Mouse (Mus musculus): Measurements from ENCODE around the gene Sorcs2.
"Not testable (repeated sequence)": the region's sequence is repeated elsewhere in the genome, so short reads cannot be mapped to it uniquely, and the experiment has no call there.

Gene Sorcs2

DNA sequence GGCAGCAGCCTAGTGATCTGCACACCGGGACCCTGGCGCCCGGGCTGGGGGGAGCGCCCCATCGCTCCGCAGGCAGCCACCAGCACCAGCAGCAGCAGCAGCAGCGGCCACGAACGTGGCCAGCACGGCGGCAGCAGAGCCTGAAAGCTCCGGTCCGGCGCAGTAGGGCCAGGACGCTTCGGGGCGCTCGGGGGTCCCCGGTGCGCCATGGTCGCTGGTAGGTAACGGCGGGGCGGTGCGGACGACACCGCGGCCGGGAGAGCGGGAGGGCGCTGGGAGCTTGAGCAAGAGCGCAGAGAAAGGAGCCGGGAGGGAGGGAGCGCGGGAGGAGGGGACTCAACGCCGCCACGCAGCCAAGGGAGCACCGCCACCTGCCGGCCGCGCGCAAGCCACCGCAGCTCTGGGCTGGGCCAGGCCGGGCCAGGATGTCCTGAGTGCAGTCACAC, at the start of gene Sorcs2:
Gene Sorcs2, minus strand, starts transcription at position 303 of the 446 bp plus-strand sequence.
- peak; percentile 86 to 87 for DNase-seq

DNA sequence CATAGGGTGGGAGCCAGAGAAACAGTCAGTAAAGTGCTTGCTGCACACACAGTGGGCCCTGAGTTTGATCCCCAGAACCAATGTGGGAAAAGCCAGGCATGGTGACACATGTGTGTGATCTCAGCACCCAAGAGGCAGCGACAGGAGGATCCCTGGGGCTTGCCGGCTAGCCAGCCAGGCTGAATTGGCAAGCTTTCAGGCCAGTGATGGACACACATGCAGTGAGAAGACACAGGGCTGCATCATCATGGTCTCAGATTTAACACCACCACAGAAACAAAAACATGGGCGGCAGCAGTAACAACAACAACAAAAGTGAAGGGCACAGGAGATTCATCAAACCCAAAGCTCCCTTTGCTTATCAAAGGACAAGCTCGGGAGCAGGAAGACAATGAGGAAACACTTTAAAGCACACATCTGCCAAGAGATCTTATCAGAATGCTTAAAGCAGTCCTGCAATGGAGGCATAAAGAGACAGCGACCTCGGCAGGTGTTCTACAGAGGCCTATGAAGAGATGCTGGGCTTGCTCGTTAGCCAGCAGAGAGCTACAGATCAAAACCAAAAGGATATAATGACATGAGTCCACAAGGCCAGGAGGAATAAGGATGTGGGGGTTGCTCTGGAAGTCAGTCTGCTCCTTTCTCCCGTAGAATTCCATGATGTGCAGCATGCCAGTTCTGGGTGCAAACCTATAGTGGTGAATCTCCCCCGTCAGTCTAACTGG, 48.4 kb upstream of the Sorcs2 start:
- DNase-seq, result peak; percentile 32 to 57

GRCm38 (mm10) chr5:36445028-36445427, 47.1 kb upstream of the Sorcs2 start:
- DNase-seq, result peak in 1 of 2 experiments; percentile 32

DNA sequence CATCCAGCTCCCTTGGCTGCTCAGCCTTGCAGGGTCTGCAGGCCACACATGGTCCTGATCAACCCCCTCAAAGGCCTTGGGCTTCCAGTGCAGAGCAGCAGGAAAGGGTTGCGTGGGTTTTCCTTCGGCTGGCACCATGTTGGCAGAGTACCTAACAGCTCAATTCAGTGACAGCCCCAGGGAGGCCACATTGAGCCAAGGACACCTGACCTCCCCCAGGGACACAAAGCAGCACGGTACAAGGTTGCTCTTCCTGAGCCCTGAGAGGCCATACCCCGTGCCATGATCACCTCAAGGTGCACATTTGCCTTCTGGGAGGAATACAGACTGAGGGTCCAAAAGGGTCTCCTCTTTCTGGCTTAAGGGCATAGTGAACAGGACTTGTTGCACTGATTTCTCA, 46.7 kb upstream of the Sorcs2 start:
- DNase-seq, result no peak

- no peak for DNase-seq
These were observed 42.8 kb upstream of the Sorcs2 start for GRCm38 (mm10) chr5:36440741-36441140.

- DNase-seq, result no peak
These were observed 38.9 kb upstream of the Sorcs2 start for GRCm38 (mm10) chr5:36436858-36437257.

DNA sequence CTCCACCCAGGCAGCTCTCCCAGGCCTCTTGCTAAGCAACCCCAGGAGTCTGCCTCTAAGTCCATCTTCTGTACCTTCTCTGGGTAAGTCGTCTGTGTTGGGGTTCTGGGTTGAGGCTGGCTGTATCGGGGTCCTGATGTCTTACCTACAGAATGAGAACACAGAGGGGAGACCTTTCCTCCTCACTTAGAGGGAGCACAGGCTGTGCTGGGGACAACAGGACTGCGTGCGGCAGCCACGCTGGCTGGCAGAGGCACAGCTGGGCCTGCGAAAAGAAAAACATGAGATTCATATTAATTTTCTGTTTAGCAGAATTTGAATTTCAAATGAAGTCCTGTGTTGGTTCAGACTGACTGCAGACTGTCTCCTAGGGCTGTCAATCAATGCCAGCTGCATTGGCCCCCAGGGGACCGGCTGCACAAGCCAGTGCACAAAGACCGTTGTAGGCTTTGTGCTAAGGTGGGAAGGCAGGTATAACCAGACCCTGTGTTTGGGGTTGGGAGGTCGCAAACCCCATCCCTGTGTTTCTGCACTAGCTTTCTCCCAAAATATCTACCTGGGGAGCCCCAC, 36.5 kb upstream of the Sorcs2 start:
- no peak for DNase-seq

- no peak for DNase-seq
These were observed 33.8 kb upstream of the Sorcs2 start for GRCm38 (mm10) chr5:36431711-36432110.

GRCm38 (mm10) chr5:36429551-36429950, 31.6 kb upstream of the Sorcs2 start:
- no peak for DNase-seq

DNA sequence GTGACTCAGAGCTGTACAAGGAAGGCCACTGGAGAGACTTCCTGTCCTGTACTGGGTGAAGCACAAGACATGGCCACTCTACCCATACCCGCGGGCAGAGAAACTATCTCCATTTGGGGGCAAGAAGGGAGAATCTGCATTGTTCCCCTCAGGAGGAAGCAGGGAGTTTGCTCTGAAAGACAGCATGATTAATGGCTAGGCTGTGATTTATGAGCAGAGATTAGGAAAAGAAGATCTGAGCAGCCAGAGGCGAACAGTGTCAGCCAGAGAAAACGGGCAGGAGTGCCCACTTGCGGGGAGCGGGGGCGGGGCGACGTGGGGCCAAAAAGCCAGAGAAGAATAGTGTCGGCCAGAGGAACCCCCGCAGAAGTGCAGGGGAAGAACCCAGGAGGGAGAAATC, 29.9 kb upstream of the Sorcs2 start:
- no peak for DNase-seq

DNA sequence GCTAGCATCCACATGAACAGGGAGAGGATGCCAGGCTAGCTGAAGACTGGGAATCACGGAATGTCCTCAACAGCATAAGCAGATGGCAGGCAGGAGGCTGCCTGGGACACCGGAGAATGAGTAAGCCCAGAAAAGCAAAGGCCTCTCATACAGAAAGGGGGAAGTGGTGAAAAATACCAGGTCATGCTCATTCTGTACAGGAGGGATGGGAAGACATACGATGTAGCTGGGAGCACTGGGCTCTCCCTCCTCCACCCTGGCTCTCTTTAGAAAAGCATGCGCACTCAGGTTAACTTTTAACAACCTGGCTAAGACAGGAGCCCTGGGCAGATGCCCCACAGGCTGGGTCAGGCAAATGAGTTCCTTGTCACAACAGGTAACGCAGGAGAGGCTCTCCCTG, 28.5 kb upstream of the Sorcs2 start:
- no peak for DNase-seq

GRCm38 (mm10) chr5:36424676-36425075, 26.7 kb upstream of the Sorcs2 start:
- DNase-seq, result no peak

- no peak for DNase-seq
These were observed 24.8 kb upstream of the Sorcs2 start for GRCm38 (mm10) chr5:36422689-36423088.

- DNase-seq, result no peak
These were observed 21.9 kb upstream of the Sorcs2 start for GRCm38 (mm10) chr5:36419861-36420260.

GRCm38 (mm10) chr5:36414712-36415331, 16.9 kb upstream of the Sorcs2 start:
- DNase-seq, result peak in 1 of 2 experiments; percentile 30

DNA sequence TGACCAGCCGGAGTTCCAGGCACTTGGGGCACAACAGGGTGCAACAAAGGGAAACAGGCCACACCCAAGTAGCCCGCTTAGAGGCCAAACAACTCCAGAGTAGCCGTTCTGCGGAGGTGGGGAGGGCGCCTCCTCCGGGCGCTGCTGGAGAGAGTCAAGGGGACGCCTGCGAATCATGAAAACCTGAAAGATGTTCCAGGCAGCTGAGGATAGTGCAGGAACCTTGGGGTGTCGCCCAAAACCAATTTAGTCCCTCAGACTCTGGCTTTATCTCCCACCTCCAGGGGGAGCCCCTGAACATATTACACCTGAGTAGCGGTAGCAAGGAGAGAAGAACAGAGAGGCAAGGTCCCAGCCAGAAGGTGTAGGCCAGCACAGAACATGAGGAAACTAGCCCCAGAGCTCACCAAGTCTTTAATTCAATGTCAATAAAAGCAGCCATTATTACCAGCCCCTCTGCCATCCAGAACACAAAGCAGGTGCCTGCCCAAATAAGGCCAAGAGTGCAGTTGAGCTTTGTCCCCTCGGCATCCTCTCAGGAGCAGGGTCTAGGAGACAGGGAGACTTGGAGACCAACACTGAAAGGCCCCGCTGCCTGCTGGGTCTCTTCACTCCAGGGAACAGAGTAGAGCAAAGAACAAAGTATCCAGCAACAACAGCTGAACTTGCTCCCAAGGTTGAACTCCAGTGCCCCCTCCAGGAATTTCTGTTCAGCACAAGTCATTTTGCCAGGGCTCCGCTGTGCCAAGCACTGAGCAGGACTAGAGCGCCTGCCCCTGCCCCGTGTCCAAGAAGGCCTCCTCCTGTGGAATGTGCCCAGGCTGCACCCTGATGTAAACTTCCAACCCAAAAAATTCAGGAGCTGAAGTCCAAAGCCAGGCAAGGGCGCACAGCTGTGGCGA, 775 bp upstream of the Sorcs2 start:
- peak; percentile 71 to 73 for DNase-seq

- DNase-seq, result peak in 1 of 2 experiments; percentile 38
These were observed 567 bp downstream of the Sorcs2 start for GRCm38 (mm10) chr5:36397384-36397759.

DNA sequence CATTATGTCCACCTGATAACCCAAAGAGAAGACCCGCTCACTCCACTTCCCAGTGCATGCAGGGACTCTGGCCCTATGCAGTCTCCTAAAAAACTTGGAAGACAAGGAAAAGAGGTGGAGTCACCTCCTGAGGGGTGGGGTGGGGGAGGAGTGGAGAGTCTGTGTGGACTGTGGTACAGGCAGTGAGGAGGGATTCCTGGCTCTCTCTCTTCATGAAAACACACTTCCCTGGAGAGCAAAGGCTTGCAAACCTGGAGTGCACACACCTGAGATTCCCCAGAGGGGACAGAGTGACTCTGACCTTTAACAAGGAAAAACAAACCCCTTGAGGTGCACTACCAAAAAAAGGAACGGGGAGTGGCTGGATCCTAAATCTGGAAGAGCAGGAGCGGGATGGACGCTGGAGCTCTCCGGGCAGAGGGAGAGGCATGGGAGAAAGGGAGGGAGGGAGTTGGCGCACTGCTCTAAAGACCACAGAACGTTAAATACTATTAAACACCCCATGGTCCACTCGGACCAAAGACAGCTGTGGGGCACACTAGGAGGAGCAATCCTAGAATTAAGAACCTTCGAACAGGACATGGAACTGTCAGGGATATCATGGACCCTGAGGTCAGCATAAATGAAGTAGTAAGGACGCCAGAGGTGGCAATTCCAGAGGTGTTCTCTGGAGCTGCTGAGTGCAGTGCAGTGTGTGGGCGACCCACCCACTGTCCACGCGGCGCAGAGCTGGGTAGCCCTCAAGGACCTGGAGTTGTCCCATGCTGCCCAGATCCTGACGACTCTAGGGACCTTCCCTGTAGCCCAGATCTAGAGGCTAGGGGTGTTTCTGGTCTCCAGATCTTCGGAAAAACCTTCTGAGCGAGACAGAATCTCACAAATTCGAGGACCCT, 1.2 kb downstream of the Sorcs2 start:
- DNase-seq, result no peak

DNA sequence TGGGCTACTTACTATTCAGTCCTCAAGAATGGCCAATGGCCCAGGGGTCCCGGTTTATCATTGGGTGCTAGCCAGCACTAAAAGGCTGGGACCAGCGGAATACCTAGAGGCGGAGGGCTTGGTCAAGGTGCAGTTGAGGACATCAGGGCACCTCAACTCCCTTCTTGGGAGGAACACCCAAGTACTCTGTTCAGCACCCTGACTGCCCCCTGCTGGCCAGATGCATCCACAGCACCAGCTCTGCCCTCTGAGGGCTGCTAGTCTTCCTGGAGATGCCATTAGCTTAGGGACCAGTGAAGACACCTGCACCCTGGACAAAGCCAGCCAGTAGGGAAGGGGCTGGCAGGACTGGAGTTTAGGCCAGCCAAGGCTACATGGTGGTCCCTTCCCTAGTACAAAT, 1.9 kb downstream of the Sorcs2 start:
- DNase-seq, result peak; percentile 85 to 89

DNA sequence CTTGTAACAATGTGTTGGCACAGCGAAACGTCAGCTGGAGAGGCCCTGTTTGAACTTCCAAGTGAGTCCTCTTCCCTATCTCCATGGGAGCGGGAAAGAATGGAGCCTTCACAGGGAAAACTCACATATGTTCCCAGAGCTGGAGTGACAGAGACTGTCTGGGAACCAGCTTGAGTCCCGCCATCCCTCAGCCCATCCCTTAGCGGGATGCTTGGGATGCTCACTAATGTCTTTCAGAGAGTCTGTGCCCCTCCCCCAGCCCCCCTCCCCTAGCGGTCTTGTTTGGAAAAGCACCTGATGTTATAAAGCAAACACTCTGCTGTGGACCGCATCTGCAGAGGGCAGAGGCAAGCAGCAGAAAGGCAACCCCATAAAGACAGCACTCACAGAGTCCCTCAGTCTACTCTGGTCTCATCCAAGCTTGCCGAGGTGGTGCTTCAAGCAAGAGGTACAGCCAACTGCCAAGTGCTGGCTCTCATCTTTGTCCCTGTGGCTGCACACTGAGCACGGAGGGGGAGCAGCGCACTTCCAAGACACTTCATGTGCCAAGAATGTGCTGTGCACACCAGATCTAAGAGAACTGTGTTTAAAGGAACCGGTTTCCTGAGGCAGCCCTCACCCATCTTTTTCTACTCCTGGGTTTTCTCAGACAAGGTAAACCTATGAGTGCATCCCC, 3.0 kb downstream of the Sorcs2 start:
- no peak for DNase-seq

GRCm38 (mm10) chr5:36391751-36392150, 6.2 kb downstream of the Sorcs2 start:
- DNase-seq, result no peak

- not testable (repeated sequence) for DNase-seq
These were observed 7.4 kb downstream of the Sorcs2 start for GRCm38 (mm10) chr5:36390591-36390927.
